Comparison of ENCODE assay signal across 23 mouse cellular contexts in the genomic region with DNA sequence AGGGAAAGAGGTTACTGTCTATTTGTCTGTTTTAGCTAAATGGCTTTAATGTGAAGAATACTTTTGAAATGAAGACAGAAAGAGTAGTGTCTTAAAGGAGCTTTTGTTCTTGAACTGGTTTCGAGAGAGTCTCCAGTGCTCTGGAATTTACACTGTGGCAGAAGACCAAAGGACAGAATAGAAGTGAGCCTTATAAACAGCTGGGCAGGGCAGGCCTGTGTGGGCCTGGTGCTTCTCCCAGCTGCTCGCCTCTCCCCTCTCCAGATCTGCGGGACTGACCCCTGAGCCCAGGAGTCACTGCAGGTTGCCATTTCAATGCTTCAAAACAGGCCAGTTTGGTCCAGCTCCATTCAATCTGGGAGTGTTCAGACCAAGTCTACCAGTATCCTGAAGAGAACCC.
DNase-seq lines count a peak whose midpoint lies in the region; ATAC-seq lines count a peak whose summit lies in the region.
"Had no signal": no experiment of that assay in that cellular context is flagged by ENCODE, and none has a peak within 500 bp of the region (broad histone marks: within the 10 kb centered on the region; RNA-seq: fewer than 3 reads in every experiment).

No protein-coding gene starts in this region.

- H3K27ac ChIP-seq in heart, embryonic 12.5 days (ENCODE audit: poor library complexity, severe bottlenecking), result no peak overlapping the region
- H3K27ac ChIP-seq: embryonic facial prominence, embryonic 13.5 days; forebrain, embryonic 13.5 days; hindbrain, embryonic 14.5 days; kidney, postnatal 0 days; liver, embryonic 13.5 days; lung, embryonic 15.5 days; midbrain, embryonic 13.5 days had no signal

- 0 out of 2 replicates have a peak, but pooled peaks cover 6% of the 10 kb centered on the region for H3K4me1 ChIP-seq in heart, embryonic 12.5 days (replicated peaks)
- H3K4me1 ChIP-seq: embryonic facial prominence, embryonic 13.5 days; forebrain, embryonic 13.5 days; liver, embryonic 13.5 days; megakaryocyte, embryonic 14.5 days; midbrain, embryonic 13.5 days had no signal

- intact Hi-C loops in gastrocnemius, postnatal 14 days (cut with DNase I; ENCODE audit: low total_unique reads), result no loop called here

- 55% methylated on average over 3 of the region's 3 CpGs for WGBS in heart, embryonic 12.5 days

- H3K27me3 ChIP-seq in heart, embryonic 12.5 days (replicated peaks), result no peaks in the 10 kb centered on the region
- H3K27me3 ChIP-seq: embryonic facial prominence, embryonic 13.5 days; forebrain, embryonic 13.5 days; liver, embryonic 13.5 days; lung, embryonic 15.5 days; megakaryocyte, embryonic 14.5 days; midbrain, embryonic 13.5 days had no signal

- peak; percentile 9 for DNase-seq in gastrocnemius, postnatal 10 days
- DNase-seq in gastrocnemius, postnatal 14 days, result no peak
- DNase-seq in heart, postnatal 4 days, result peak; percentile 8
- peak; percentile 3 for DNase-seq in Muller cell, postnatal 12 days (ENCODE audit: inconsistent ontology term)
- DNase-seq in adipocyte (ENCODE audit: low spot score), result peak; percentile 12
- DNase-seq in adrenal gland, postnatal 14 days, result no peak
- DNase-seq in left cerebral cortex, adult 11 months (ENCODE audit: low spot score), result no peak
- DNase-seq: adrenal gland, postnatal 25 days; cerebellum, adult 8-10 months; kidney, adult 2 months; layer of hippocampus, postnatal 36 days; liver, embryonic 13.5 days; right cerebral cortex, postnatal 14 days; spleen, adult 18-20 months; thymus, postnatal 25 days had no signal

- no peak overlapping the region for H3K4me3 ChIP-seq in heart, embryonic 12.5 days
- H3K4me3 ChIP-seq: embryonic facial prominence, embryonic 13.5 days; forebrain, embryonic 13.5 days; liver, embryonic 13.5 days; lung, embryonic 15.5 days; megakaryocyte, embryonic 14.5 days; midbrain, embryonic 13.5 days had no signal

- H3K9me3 ChIP-seq in heart, embryonic 12.5 days (replicated peaks), result no peaks in the 10 kb centered on the region
- H3K9me3 ChIP-seq: embryonic facial prominence, embryonic 13.5 days; forebrain, embryonic 13.5 days; liver, embryonic 13.5 days; lung, embryonic 15.5 days; midbrain, embryonic 13.5 days had no signal

- H3K4me2 ChIP-seq in heart, embryonic 12.5 days, result no peak overlapping the region
- H3K4me2 ChIP-seq: embryonic facial prominence, embryonic 13.5 days; forebrain, embryonic 13.5 days; hindbrain, embryonic 14.5 days; liver, embryonic 13.5 days; lung, embryonic 15.5 days; midbrain, embryonic 13.5 days had no signal

- no peaks in the 10 kb centered on the region for H3K36me3 ChIP-seq in heart, embryonic 12.5 days
- H3K36me3 ChIP-seq: embryonic facial prominence, embryonic 13.5 days; liver, embryonic 13.5 days; lung, embryonic 15.5 days; midbrain, embryonic 13.5 days had no signal

- H3K9ac ChIP-seq in heart, embryonic 12.5 days, result no peak overlapping the region
- H3K9ac ChIP-seq: embryonic facial prominence, embryonic 13.5 days; forebrain, embryonic 13.5 days; hindbrain, embryonic 14.5 days; liver, embryonic 13.5 days; lung, embryonic 15.5 days; midbrain, embryonic 13.5 days had no signal

- no peak for ATAC-seq in heart, embryonic 12.5 days (ENCODE audit: insufficient number of reproducible peaks, low FRiP score)
- ATAC-seq: forebrain, embryonic 13.5 days; midbrain, embryonic 13.5 days had no signal

Comparison
In these comparisons a context has a peak if more than half of its experiments do, and no peak if none do; other contexts are left out.
1. DNase-seq: peak in gastrocnemius, postnatal 10 days (single experiment), heart, postnatal 4 days (single experiment), Muller cell, postnatal 12 days (single experiment) and adipocyte (single experiment); none in gastrocnemius, postnatal 14 days (single experiment), adrenal gland, postnatal 14 days (single experiment) and left cerebral cortex, adult 11 months (single experiment).